Mouse (Mus musculus): ENCODE data around the gene Catip.

- TF ChIP-seq CTCF (conservative IDR thresholded peaks at IDR 0.05; ENCODE audit: low read length) (no peak), NANOG (IDR thresholded peaks at IDR 0.05; ENCODE audit: borderline replicate concordance, low read length) (no peak)
These were observed 23.2 kb downstream of the Catip start for GRCm38 (mm10) chr1:74385064-74385463.

All from E14TG2a.4 (cell line).